Mouse (Mus musculus) heart, postnatal 0 days (tissue): ENCODE measurements at regions not wholly inside any gene's neighbourhood (a gene's known extent, or its start where the extent isn't known, plus 50 kb on each side); places are given as distances from the start of the nearest gene placed in this dataset.

ENCODE experiments used
- CTCF ChIP-seq: IDR thresholded peaks from 2 replicates; pipeline ENCODE4 v1.5.1; 2016; ENCODE audit warnings: antibody characterized with exemption, control low read depth, low read depth
- EP300 ChIP-seq: IDR thresholded peaks from 2 replicates; pipeline ENCODE4 v1.6.1; 2016; ENCODE audit warnings: antibody characterized with exemption, low read depth

GRCm38 (mm10) chrX:47703080-47703479 lies 189.7 kb downstream of the Smarca1 start:
- TF ChIP-seq CTCF (0 out of 2 replicates have a peak, but pooled peaks have one; percentile 26), EP300 (no peak)
